ENCODE assay signal across 8 mouse cellular contexts in genomic region chr19:15882705-15883426, GRCm38 (mm10).
DNase-seq lines count a peak whose midpoint lies in the region; ATAC-seq and TF ChIP-seq lines count a peak whose summit lies in the region.

No protein-coding gene starts in this region.

- 81% methylated on average over 11 of the region's 11 CpGs for WGBS in midbrain, postnatal 0 days

- H3K4me2 ChIP-seq in midbrain, postnatal 0 days (ENCODE audit: low read depth, low read length, poor library complexity, severe bottlenecking), result no peak overlapping the region

- peak; percentile 69 for DNase-seq in CD4-positive, CD25-positive, alpha-beta regulatory T cell, adult 2 months (ENCODE audit: low read depth, low spot score)
- DNase-seq in adipocyte (ENCODE audit: low spot score), result peak; percentile 22
- peak; percentile 54 for DNase-seq in kidney, postnatal 14 days
- peak; percentile 30 to 70 for DNase-seq in natural killer cell, adult 2 months (ENCODE audit: low spot score in 2 of 2)
- no peak for DNase-seq in ovary, adult 18-20 months (ENCODE audit: low spot score)
- DNase-seq in gastrocnemius, adult 8-10 months (ENCODE audit: low spot score in 2 of 2), result no peak
- DNase-seq in midbrain, postnatal 0 days (ENCODE audit: low spot score), result no peak
- no peak for DNase-seq in heart, adult 18-20 months

- H3K27ac ChIP-seq in midbrain, postnatal 0 days (ENCODE audit: low read depth, low read length), result no peak overlapping the region

- no peaks in the 10 kb centered on the region for H3K9me3 ChIP-seq in midbrain, postnatal 0 days (ENCODE audit: low read length)

- H3K9ac ChIP-seq in midbrain, postnatal 0 days (replicated peaks; ENCODE audit: low read length, poor library complexity, severe bottlenecking), result no peak overlapping the region

- TF ChIP-seq CTCF in midbrain, postnatal 0 days (IDR thresholded peaks at IDR 0.05), result no peak

- no peaks in the 10 kb centered on the region for H3K27me3 ChIP-seq in midbrain, postnatal 0 days (ENCODE audit: insufficient read depth, low read length)

- no peak for ATAC-seq in midbrain, postnatal 0 days (ENCODE audit: low FRiP score)

- no peaks in the 10 kb centered on the region for H3K36me3 ChIP-seq in midbrain, postnatal 0 days (ENCODE audit: insufficient read depth, low read length)

- H3K4me3 ChIP-seq in midbrain, postnatal 0 days (ENCODE audit: low read depth, low read length), result no peak overlapping the region

- H3K4me1 ChIP-seq in midbrain, postnatal 0 days (ENCODE audit: insufficient read depth, low read length), result no peaks in the 10 kb centered on the region

Comparison
In these comparisons a context has a peak if more than half of its experiments do, and no peak if none do; other contexts are left out.
1. DNase-seq: peak in CD4-positive, CD25-positive, alpha-beta regulatory T cell, adult 2 months (single experiment), adipocyte (single experiment), kidney, postnatal 14 days (single experiment) and natural killer cell, adult 2 months (2 of 2); none in ovary, adult 18-20 months (single experiment), gastrocnemius, adult 8-10 months (0 of 2), midbrain, postnatal 0 days (single experiment) and heart, adult 18-20 months (0 of 2).